Mouse (Mus musculus) ES-E14 (cell line): Measurements from ENCODE around the gene Pitpnm3. TPM values are rescaled to one million over a fixed set of nuclear protein-coding genes. Genes with fewer than 3 reads are reported as not detected.

Source experiments
- DNase-seq: peaks from one replicate; pipeline ENCODE4 v3.0.0-alpha.2; 2013; ENCODE audit warnings: low read depth, low spot score
- H3K27ac ChIP-seq: 2 replicates; pipeline ENCODE4 v1.5.1; 2012; ENCODE audit warnings: low read depth, mild to moderate bottlenecking, low read length, moderate library complexity, mixed read lengths; ENCODE audit not compliant: poor library complexity, insufficient read depth, severe bottlenecking
- H3K36me3 ChIP-seq: 2 replicates; pipeline ENCODE4 v1.6.1; 2012; ENCODE audit warnings: mild to moderate bottlenecking, low read length, moderate library complexity, mixed read lengths; ENCODE audit not compliant: control insufficient read depth, poor library complexity, insufficient read depth, severe bottlenecking
- H3K4me1 ChIP-seq, 2 experiments: fragments of 150-350 bp in 1 of 2; sonication (generic) in 1 of 2; 2 replicates each; pipeline ENCODE4 v1.6.1; 2012; ENCODE audit warnings: low read length in 2 of 2, mild to moderate bottlenecking in 1 of 2, mixed read lengths in 1 of 2; ENCODE audit not compliant: control insufficient read depth in 2 of 2, insufficient read depth in 2 of 2, poor library complexity in 1 of 2
- H3K4me3 ChIP-seq, 2 experiments: fragments of 150-350 bp in 1 of 2; sonication (generic) in 1 of 2; 2 replicates each; pipeline ENCODE4 v1.5.1; 2012; ENCODE audit warnings: low read length in 2 of 2, low read depth in 1 of 2, mild to moderate bottlenecking in 1 of 2, mixed read lengths in 1 of 2; ENCODE audit not compliant: insufficient read depth in 1 of 2, poor library complexity in 1 of 2, severe bottlenecking in 1 of 2
- H3K9ac ChIP-seq: 2 replicates; pipeline ENCODE4 v1.6.1; 2012; ENCODE audit warnings: low read depth, mild to moderate bottlenecking, low read length, mixed read lengths; ENCODE audit not compliant: poor library complexity, insufficient read depth, severe bottlenecking
- H3K9me3 ChIP-seq: fragments of 150-350 bp; sonication (generic); 2 replicates; pipeline ENCODE4 v1.6.1; 2012; ENCODE audit warnings: low read depth, mild to moderate bottlenecking, low read length; ENCODE audit not compliant: control insufficient read depth, insufficient read depth
- CHD2 ChIP-seq: IDR thresholded peaks from 2 replicates; pipeline ENCODE4 v1.6.1; 2014; ENCODE audit warnings: mild to moderate bottlenecking, low read depth, low read length, inconsistent platforms
- HCFC1 ChIP-seq: IDR thresholded peaks from 2 replicates; pipeline ENCODE4 v1.6.1; 2012; ENCODE audit warnings: low read length, inconsistent platforms, borderline replicate concordance; ENCODE audit not compliant: insufficient read depth
- MAFK ChIP-seq: IDR thresholded peaks from 2 replicates; pipeline ENCODE4 v1.6.1; 2014; ENCODE audit warnings: mild to moderate bottlenecking, low read depth, low read length, inconsistent platforms; ENCODE audit not compliant: insufficient read depth
- ZC3H11A ChIP-seq: IDR thresholded peaks from 2 replicates; pipeline ENCODE4 v1.6.1; 2012; ENCODE audit warnings: low read depth, mild to moderate bottlenecking, inconsistent platforms, low read length, borderline replicate concordance
- ZNF384 ChIP-seq: IDR thresholded peaks from 2 replicates; pipeline ENCODE4 v1.6.1; 2012; ENCODE audit warnings: low read depth, low read length, inconsistent platforms
- in situ Hi-C, 2 experiments: fragments of 600-800 bp; cut with MboI; formaldehyde crosslinking; loops; one replicate each; pipeline ENCODE4 v1.15.1; 2025; ENCODE audit warnings: low sequenced_read_pairs in 2 of 2, inconsistent platforms in 1 of 2; ENCODE audit not compliant: unreplicated experiment in 2 of 2
- total RNA-seq: library from RNA; depleted of rRNA; stranded (reverse); fragments of 300-350 nt; gene quantifications from 2 replicates; pipeline ENCODE4 v1.2.3, GENCODE M21; 2012

Pitpnm3 gene
- total RNA-seq, 1 experiment, result 0.36 TPM

DNA sequence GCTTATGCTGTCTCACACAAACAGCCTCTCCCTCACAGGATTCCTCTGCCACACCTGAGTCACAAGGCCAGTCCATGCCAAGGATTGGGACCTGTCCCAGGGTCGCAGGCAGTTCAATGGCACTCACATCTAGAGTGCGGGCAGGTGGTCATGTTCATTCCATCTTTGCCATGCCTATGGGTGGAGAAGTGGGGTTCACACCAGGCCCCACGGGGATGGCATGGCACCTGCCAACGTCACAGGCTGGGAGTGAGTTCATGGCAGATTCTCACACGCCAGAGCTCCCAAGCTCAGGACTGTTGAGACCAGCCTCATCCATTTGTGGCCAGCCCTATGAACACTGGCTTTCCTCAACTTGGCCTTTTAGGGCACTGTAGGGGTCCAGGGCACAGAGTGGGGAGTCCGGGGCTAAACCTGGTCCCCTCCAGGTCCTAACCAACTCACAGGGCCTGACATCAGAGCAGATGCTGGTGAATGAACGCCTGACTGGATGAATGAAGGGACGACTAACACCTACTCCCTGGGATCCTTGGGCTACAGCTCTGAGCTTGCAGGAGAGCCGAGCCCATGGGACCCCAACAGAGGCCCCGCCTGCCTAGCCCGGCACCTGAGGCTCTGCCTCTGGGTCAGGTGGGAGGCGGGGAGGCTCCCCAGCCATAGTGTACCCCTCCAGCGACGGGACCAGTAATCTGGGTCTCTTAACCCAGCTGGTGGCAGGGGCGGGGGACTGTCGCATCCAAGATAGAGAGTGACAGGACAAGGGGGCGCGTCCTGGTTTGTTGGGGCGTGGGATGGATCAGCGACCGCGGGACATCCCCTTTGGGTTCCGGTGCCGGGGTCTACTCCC, 819 bp downstream of the Pitpnm3 start:
- DNase-seq, result no peak
- Histone ChIP-seq H3K27ac (no peak overlapping the region), H3K36me3 (no peaks in the 10 kb centered on the region), H3K4me1 (peaks cover 0 to 15% of the 10 kb centered on the region in 2 experiments; a peak in 1 of 4 replicates), H3K4me3 (peak overlapping the region; percentile 73 to 80), H3K9ac (peak overlapping the region; percentile 49; the same call in 1 of the 2 replicates), H3K9me3 (no peaks in the 10 kb centered on the region)
- no peak for TF ChIP-seq CHD2
- TF ChIP-seq ZNF384, result no peak
- no peak for TF ChIP-seq ZC3H11A
- TF ChIP-seq HCFC1, result no peak
- TF ChIP-seq MAFK, result no peak
- in situ Hi-C loops, result no loop called here

DNA sequence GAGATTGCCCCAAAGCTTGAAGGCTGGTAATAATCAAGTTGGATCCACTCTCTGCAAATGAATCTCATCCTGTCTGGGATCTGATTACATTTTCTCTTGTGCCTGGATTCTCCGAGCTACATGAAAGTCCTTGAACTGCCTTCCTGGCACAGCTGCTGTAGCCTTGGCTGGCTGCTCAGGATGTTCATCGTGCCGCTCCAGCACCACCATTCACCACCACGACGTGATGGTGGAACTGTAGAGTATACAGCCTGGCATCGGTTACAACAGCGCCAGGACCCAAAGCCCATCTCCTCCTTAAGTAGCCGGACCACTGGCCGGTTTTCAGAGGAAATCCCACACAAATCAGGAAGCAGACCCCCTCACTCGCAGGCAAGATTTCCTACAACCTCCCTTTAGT, 2.5 kb downstream of the Pitpnm3 start:
- Histone ChIP-seq H3K9ac (no peak overlapping the region), H3K4me1 (peaks cover 0 to 15% of the 10 kb centered on the region in 2 experiments; a peak in 1 of 4 replicates), H3K9me3 (no peaks in the 10 kb centered on the region), H3K36me3 (no peaks in the 10 kb centered on the region), H3K4me3 (no peak overlapping the region), H3K27ac (no peak overlapping the region)
- TF ChIP-seq MAFK, result no peak
- no peak for TF ChIP-seq HCFC1
- no peak for TF ChIP-seq CHD2
- no peak for TF ChIP-seq ZC3H11A
- TF ChIP-seq ZNF384, result no peak
- in situ Hi-C loops, result no loop called here
- DNase-seq, result no peak

DNA sequence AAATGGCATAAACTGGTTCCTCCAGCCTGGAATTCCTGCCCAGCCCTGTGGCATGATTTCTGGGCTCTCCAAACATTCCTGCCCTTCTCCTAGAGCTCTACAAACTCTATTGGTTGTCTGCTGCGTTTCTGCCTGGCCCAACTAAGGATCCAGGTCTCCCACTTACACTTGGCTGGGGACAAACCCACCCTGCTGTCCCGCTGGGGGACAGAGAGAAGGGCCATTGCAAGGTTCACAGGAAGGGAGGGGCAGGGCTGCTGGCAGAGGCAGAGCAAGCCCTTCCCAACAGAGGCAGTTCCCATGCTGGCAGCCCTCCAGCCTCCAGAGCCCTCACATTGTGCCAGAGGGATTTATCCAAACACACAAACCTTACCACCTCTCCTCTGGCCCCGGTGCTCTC, 3.3 kb downstream of the Pitpnm3 start:
- no peaks in the 10 kb centered on the region for H3K36me3 ChIP-seq
- in situ Hi-C loops, result no loop called here
- DNase-seq, result no peak
- TF ChIP-seq HCFC1 (no peak), MAFK (no peak)
- H3K9ac ChIP-seq, result no peak overlapping the region
- H3K4me1 ChIP-seq, result peaks cover 0 to 15% of the 10 kb centered on the region in 2 experiments; a peak in 1 of 4 replicates
- H3K9me3 ChIP-seq, result no peaks in the 10 kb centered on the region
- no peak overlapping the region for H3K4me3 ChIP-seq
- no peak overlapping the region for H3K27ac ChIP-seq

DNA sequence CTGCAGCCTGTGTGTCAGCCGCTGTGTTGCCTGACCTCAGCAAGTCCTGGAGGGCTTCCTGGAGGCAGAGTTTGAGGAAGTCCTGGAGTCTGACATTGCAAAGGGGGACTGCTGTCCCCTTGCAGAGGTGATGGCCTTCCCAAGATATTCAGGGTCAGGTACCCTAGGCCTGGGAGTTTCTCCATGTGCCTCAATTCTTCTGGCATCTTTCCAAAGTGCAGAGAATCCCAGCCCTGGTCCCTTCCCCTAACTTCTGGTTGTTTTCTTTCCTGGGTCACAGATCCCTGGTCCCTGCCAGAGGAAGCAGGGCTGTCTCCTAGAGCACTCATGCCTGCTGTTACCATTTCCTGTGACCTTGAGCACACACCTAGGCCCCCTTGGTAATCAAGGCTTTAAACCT, 3.9 kb downstream of the Pitpnm3 start:
- H3K9ac ChIP-seq, result no peak overlapping the region
- H3K9me3 ChIP-seq, result no peaks in the 10 kb centered on the region

More for the DNA sequence above, 3.9 kb downstream of the Pitpnm3 start:
- Histone ChIP-seq H3K4me3 (no peak overlapping the region), H3K36me3 (no peaks in the 10 kb centered on the region), H3K27ac (no peak overlapping the region), H3K4me1 (peaks cover 0 to 15% of the 10 kb centered on the region in 2 experiments; a peak in 1 of 4 replicates)
- in situ Hi-C loops, result no loop called here
- TF ChIP-seq CHD2, result no peak
- TF ChIP-seq MAFK, result no peak
- TF ChIP-seq ZC3H11A, result no peak
- no peak for TF ChIP-seq HCFC1
- TF ChIP-seq ZNF384, result no peak
- DNase-seq, result no peak
